Mouse (Mus musculus): ENCODE results near the gene Mthfd1.

Mthfd1 gene

GRCm38 (mm10) chr12:76263876-76264275 lies 8.8 kb downstream of the Mthfd1 start:
- DNase-seq (ENCODE audit: low read depth, low spot score): no peak

GRCm38 (mm10) chr12:76264325-76264965 lies 9.3 kb downstream of the Mthfd1 start:
- no peak for DNase-seq (ENCODE audit: low read depth, low spot score)

- DNase-seq (ENCODE audit: low read depth, low spot score): no peak
Measured at GRCm38 (mm10) chr12:76265001-76265400, 9.9 kb downstream of the Mthfd1 start.

- peak; percentile 20 for DNase-seq (ENCODE audit: low read depth, low spot score)
Measured at GRCm38 (mm10) chr12:76266875-76267274, 11.8 kb downstream of the Mthfd1 start.

GRCm38 (mm10) chr12:76268686-76269085 lies 13.6 kb downstream of the Mthfd1 start:
- DNase-seq (ENCODE audit: low read depth, low spot score): no peak

- no peak for DNase-seq (ENCODE audit: low read depth, low spot score)
Measured at GRCm38 (mm10) chr12:76269196-76269595, 14.1 kb downstream of the Mthfd1 start.

GRCm38 (mm10) chr12:76271516-76271915 lies 16.4 kb downstream of the Mthfd1 start:
- no peak for DNase-seq (ENCODE audit: low read depth, low spot score)

GRCm38 (mm10) chr12:76272610-76273524 lies 17.8 kb downstream of the Mthfd1 start:
- DNase-seq (ENCODE audit: low read depth, low spot score): no peak

GRCm38 (mm10) chr12:76278209-76278608 lies 23.1 kb downstream of the Mthfd1 start:
- no peak for DNase-seq (ENCODE audit: low read depth, low spot score)

- no peak for DNase-seq (ENCODE audit: low read depth, low spot score)
Measured at GRCm38 (mm10) chr12:76280556-76280955, 25.5 kb downstream of the Mthfd1 start.

GRCm38 (mm10) chr12:76281111-76281660 lies 26.1 kb downstream of the Mthfd1 start:
- no peak for DNase-seq (ENCODE audit: low read depth, low spot score)

- DNase-seq (ENCODE audit: low read depth, low spot score): no peak
Measured at GRCm38 (mm10) chr12:76282132-76282531, 27.0 kb downstream of the Mthfd1 start.

GRCm38 (mm10) chr12:76282532-76283173 lies 27.6 kb downstream of the Mthfd1 start:
- no peak for DNase-seq (ENCODE audit: low read depth, low spot score)

GRCm38 (mm10) chr12:76285418-76285817 lies 30.3 kb downstream of the Mthfd1 start:
- DNase-seq (ENCODE audit: low read depth, low spot score): no peak

- no peak for DNase-seq (ENCODE audit: low read depth, low spot score)
Measured at GRCm38 (mm10) chr12:76287986-76288385, 32.9 kb downstream of the Mthfd1 start.

GRCm38 (mm10) chr12:76288494-76288893 lies 33.4 kb downstream of the Mthfd1 start:
- DNase-seq (ENCODE audit: low read depth, low spot score): no peak

- no peak for DNase-seq (ENCODE audit: low read depth, low spot score)
Measured at GRCm38 (mm10) chr12:76289428-76289827, 34.3 kb downstream of the Mthfd1 start.

GRCm38 (mm10) chr12:76290271-76290670 lies 35.2 kb downstream of the Mthfd1 start:
- DNase-seq (ENCODE audit: low read depth, low spot score): no peak

GRCm38 (mm10) chr12:76293192-76293591 lies 38.1 kb downstream of the Mthfd1 start:
- DNase-seq (ENCODE audit: low read depth, low spot score): peak; percentile 32

GRCm38 (mm10) chr12:76297830-76298229 lies 42.7 kb downstream of the Mthfd1 start:
- DNase-seq (ENCODE audit: low read depth, low spot score): no peak

- DNase-seq (ENCODE audit: low read depth, low spot score): no peak
Measured at GRCm38 (mm10) chr12:76299361-76299906, 44.3 kb downstream of the Mthfd1 start.

- DNase-seq (ENCODE audit: low read depth, low spot score): no peak
Measured at GRCm38 (mm10) chr12:76300367-76300766, 45.3 kb downstream of the Mthfd1 start.

All from retina, adult 2 months (tissue).